Mouse (Mus musculus): ENCODE measurements at regions not wholly inside any gene's neighbourhood (a gene's known extent, or its start where the extent isn't known, plus 50 kb on each side); places are given as distances from the start of the nearest gene placed in this dataset.

GRCm38 (mm10) chr9:31657612-31658011 is 193.3 kb upstream of the Tmem45b start:
- no peaks in the 10 kb centered on the region for H3K9me3 ChIP-seq (ENCODE audit: control insufficient read depth, low read length)
- ATAC-seq, result no peak
- H3K4me2 ChIP-seq (ENCODE audit: low read length), result no peak overlapping the region
- no peak overlapping the region for H3K27ac ChIP-seq (ENCODE audit: low read depth, low read length)
- no peaks in the 10 kb centered on the region for H3K27me3 ChIP-seq (replicated peaks; ENCODE audit: control insufficient read depth, insufficient read depth, low read length)
- H3K9ac ChIP-seq (ENCODE audit: low read depth, low read length), result no peak overlapping the region
- H3K4me3 ChIP-seq (ENCODE audit: low read length), result no peak overlapping the region
- H3K4me1 ChIP-seq (ENCODE audit: control insufficient read depth, insufficient read depth, low read depth, low read length), result no peaks in the 10 kb centered on the region
- no peaks in the 10 kb centered on the region for H3K36me3 ChIP-seq (ENCODE audit: control insufficient read depth, insufficient read depth, low read length)
- WGBS, result 92% methylated on average over 4 of the region's 4 CpGs

- Histone ChIP-seq H3K27me3 (replicated peaks; ENCODE audit: control insufficient read depth, insufficient read depth, low read length) (no peaks in the 10 kb centered on the region), H3K4me3 (ENCODE audit: low read length) (no peak overlapping the region), H3K9ac (ENCODE audit: low read depth, low read length) (no peak overlapping the region), H3K9me3 (ENCODE audit: control insufficient read depth, low read length) (no peaks in the 10 kb centered on the region), H3K4me2 (ENCODE audit: low read length) (no peak overlapping the region), H3K27ac (ENCODE audit: low read depth, low read length) (no peak overlapping the region), H3K4me1 (ENCODE audit: control insufficient read depth, insufficient read depth, low read depth, low read length) (no peaks in the 10 kb centered on the region), H3K36me3 (ENCODE audit: control insufficient read depth, insufficient read depth, low read length) (no peaks in the 10 kb centered on the region)
- no peak for ATAC-seq
- WGBS, result 86% methylated on average over 11 of the region's 11 CpGs
These were observed 192.4 kb upstream of the Tmem45b start for GRCm38 (mm10) chr9:31656676-31657075.

- no peaks in the 10 kb centered on the region for H3K27me3 ChIP-seq (replicated peaks; ENCODE audit: control insufficient read depth, insufficient read depth, low read length)
- H3K4me2 ChIP-seq (ENCODE audit: low read length), result no peak overlapping the region
- no peak overlapping the region for H3K27ac ChIP-seq (ENCODE audit: low read depth, low read length)
- H3K4me1 ChIP-seq (ENCODE audit: control insufficient read depth, insufficient read depth, low read depth, low read length), result no peaks in the 10 kb centered on the region
- H3K9me3 ChIP-seq (ENCODE audit: control insufficient read depth, low read length), result no peaks in the 10 kb centered on the region
- H3K4me3 ChIP-seq (ENCODE audit: low read length), result no peak overlapping the region
- ATAC-seq, result no peak
- H3K36me3 ChIP-seq (ENCODE audit: control insufficient read depth, insufficient read depth, low read length), result no peaks in the 10 kb centered on the region
- no peak overlapping the region for H3K9ac ChIP-seq (ENCODE audit: low read depth, low read length)
- WGBS, result 82% methylated on average over 6 of the region's 6 CpGs
These were observed 190.5 kb upstream of the Tmem45b start for GRCm38 (mm10) chr9:31654747-31655146.

- H3K9ac ChIP-seq (ENCODE audit: low read depth, low read length), result no peak overlapping the region
- no peaks in the 10 kb centered on the region for H3K36me3 ChIP-seq (ENCODE audit: control insufficient read depth, insufficient read depth, low read length)
- no peaks in the 10 kb centered on the region for H3K9me3 ChIP-seq (ENCODE audit: control insufficient read depth, low read length)
- H3K4me2 ChIP-seq (ENCODE audit: low read length), result no peak overlapping the region
- H3K27me3 ChIP-seq (replicated peaks; ENCODE audit: control insufficient read depth, insufficient read depth, low read length), result no peaks in the 10 kb centered on the region
- H3K4me1 ChIP-seq (ENCODE audit: control insufficient read depth, insufficient read depth, low read depth, low read length), result no peaks in the 10 kb centered on the region
- 85% methylated on average over 7 of the region's 7 CpGs for WGBS
- H3K27ac ChIP-seq (ENCODE audit: low read depth, low read length), result no peak overlapping the region
- no peak for ATAC-seq
- no peak overlapping the region for H3K4me3 ChIP-seq (ENCODE audit: low read length)
These were observed 190.0 kb upstream of the Tmem45b start for GRCm38 (mm10) chr9:31654213-31654612.

DNA sequence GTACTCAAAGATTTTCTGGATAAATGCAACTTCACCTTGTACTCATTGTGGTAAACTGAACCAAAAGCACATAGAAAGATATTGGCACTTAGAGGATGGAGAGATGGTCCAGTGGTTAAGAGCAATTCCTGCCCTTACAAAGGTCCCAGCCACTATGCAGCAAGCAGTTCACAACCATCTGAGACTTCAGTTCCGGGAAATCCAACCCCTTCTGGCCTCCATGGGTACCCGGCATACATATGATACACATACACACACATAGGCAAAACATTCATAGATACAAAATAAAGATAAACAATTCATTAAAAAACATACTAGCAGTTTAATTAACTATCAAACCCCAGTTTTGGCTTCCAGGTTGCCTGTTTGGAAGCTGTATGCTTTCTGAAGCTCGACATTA is 189.5 kb upstream of the Tmem45b start:
- no peak for ATAC-seq
- no peak overlapping the region for H3K4me3 ChIP-seq (ENCODE audit: low read length)
- no peaks in the 10 kb centered on the region for H3K27me3 ChIP-seq (replicated peaks; ENCODE audit: control insufficient read depth, insufficient read depth, low read length)
- 85% methylated on average over 3 of the region's 3 CpGs for WGBS
- no peak overlapping the region for H3K4me2 ChIP-seq (ENCODE audit: low read length)
- H3K9me3 ChIP-seq (ENCODE audit: control insufficient read depth, low read length), result no peaks in the 10 kb centered on the region
- no peaks in the 10 kb centered on the region for H3K36me3 ChIP-seq (ENCODE audit: control insufficient read depth, insufficient read depth, low read length)
- no peak overlapping the region for H3K27ac ChIP-seq (ENCODE audit: low read depth, low read length)
- H3K4me1 ChIP-seq (ENCODE audit: control insufficient read depth, insufficient read depth, low read depth, low read length), result no peaks in the 10 kb centered on the region
- H3K9ac ChIP-seq (ENCODE audit: low read depth, low read length), result no peak overlapping the region

- no peak overlapping the region for H3K27ac ChIP-seq (ENCODE audit: low read depth, low read length)
- H3K27me3 ChIP-seq (replicated peaks; ENCODE audit: control insufficient read depth, insufficient read depth, low read length), result no peaks in the 10 kb centered on the region
- H3K4me2 ChIP-seq (ENCODE audit: low read length), result no peak overlapping the region
- no peaks in the 10 kb centered on the region for H3K9me3 ChIP-seq (ENCODE audit: control insufficient read depth, low read length)
- H3K4me1 ChIP-seq (ENCODE audit: control insufficient read depth, insufficient read depth, low read depth, low read length), result no peaks in the 10 kb centered on the region
- WGBS, result 91% methylated on average over 10 of the region's 10 CpGs
- H3K36me3 ChIP-seq (ENCODE audit: control insufficient read depth, insufficient read depth, low read length), result no peaks in the 10 kb centered on the region
- no peak overlapping the region for H3K4me3 ChIP-seq (ENCODE audit: low read length)
- no peak for ATAC-seq
- no peak overlapping the region for H3K9ac ChIP-seq (ENCODE audit: low read depth, low read length)
These were observed 186.3 kb upstream of the Tmem45b start for GRCm38 (mm10) chr9:31650362-31651130.

GRCm38 (mm10) chr9:31649073-31649472 is 184.8 kb upstream of the Tmem45b start:
- no peak for ATAC-seq
- Histone ChIP-seq H3K4me2 (ENCODE audit: low read length) (no peak overlapping the region), H3K4me3 (ENCODE audit: low read length) (no peak overlapping the region), H3K36me3 (ENCODE audit: control insufficient read depth, insufficient read depth, low read length) (no peaks in the 10 kb centered on the region), H3K27me3 (replicated peaks; ENCODE audit: control insufficient read depth, insufficient read depth, low read length) (no peaks in the 10 kb centered on the region), H3K27ac (ENCODE audit: low read depth, low read length) (no peak overlapping the region), H3K9ac (ENCODE audit: low read depth, low read length) (no peak overlapping the region), H3K9me3 (ENCODE audit: control insufficient read depth, low read length) (no peaks in the 10 kb centered on the region), H3K4me1 (ENCODE audit: control insufficient read depth, insufficient read depth, low read depth, low read length) (no peaks in the 10 kb centered on the region)
- WGBS, result 92% methylated on average over 5 of the region's 5 CpGs

- Histone ChIP-seq H3K9ac (ENCODE audit: low read depth, low read length) (no peak overlapping the region), H3K36me3 (ENCODE audit: control insufficient read depth, insufficient read depth, low read length) (no peaks in the 10 kb centered on the region), H3K4me2 (ENCODE audit: low read length) (no peak overlapping the region), H3K27ac (ENCODE audit: low read depth, low read length) (no peak overlapping the region), H3K4me3 (ENCODE audit: low read length) (no peak overlapping the region), H3K27me3 (replicated peaks; ENCODE audit: control insufficient read depth, insufficient read depth, low read length) (no peaks in the 10 kb centered on the region), H3K4me1 (ENCODE audit: control insufficient read depth, insufficient read depth, low read depth, low read length) (no peaks in the 10 kb centered on the region), H3K9me3 (ENCODE audit: control insufficient read depth, low read length) (no peaks in the 10 kb centered on the region)
- no peak for ATAC-seq
- WGBS, result 77% methylated on average over 9 of the region's 9 CpGs
These were observed 184.3 kb upstream of the Tmem45b start for GRCm38 (mm10) chr9:31648551-31648950.

- Histone ChIP-seq H3K36me3 (ENCODE audit: control insufficient read depth, insufficient read depth, low read length) (no peaks in the 10 kb centered on the region), H3K27ac (ENCODE audit: low read depth, low read length) (no peak overlapping the region), H3K4me1 (ENCODE audit: control insufficient read depth, insufficient read depth, low read depth, low read length) (no peaks in the 10 kb centered on the region), H3K9ac (ENCODE audit: low read depth, low read length) (no peak overlapping the region), H3K4me3 (ENCODE audit: low read length) (no peak overlapping the region), H3K9me3 (ENCODE audit: control insufficient read depth, low read length) (no peaks in the 10 kb centered on the region), H3K27me3 (replicated peaks; ENCODE audit: control insufficient read depth, insufficient read depth, low read length) (no peaks in the 10 kb centered on the region), H3K4me2 (ENCODE audit: low read length) (no peak overlapping the region)
- no peak for ATAC-seq
- 64% methylated on average over 7 of the region's 7 CpGs for WGBS
These were observed 180.9 kb upstream of the Tmem45b start for GRCm38 (mm10) chr9:31645114-31645513.

Data from hindbrain, embryonic 16.5 days (tissue).